Mouse (Mus musculus) myocyte (in vitro differentiated cells): Measurements from ENCODE around the gene Phf6. TPM values are rescaled to one million over a fixed set of nuclear protein-coding genes. Genes with fewer than 3 reads are reported as not detected.
"Not testable (repeated sequence)": the region's sequence is repeated elsewhere in the genome, so short reads cannot be mapped to it uniquely, and the experiment has no call there.

Source experiments
- H3K27me3 ChIP-seq: one replicate; pipeline ENCODE4 v1.6.1; 2011; ENCODE audit not compliant: control insufficient read depth, insufficient read depth, insufficient read length
- H3K36me3 ChIP-seq: one replicate; pipeline ENCODE4 v1.6.1; 2011; ENCODE audit not compliant: control insufficient read depth, insufficient read depth
- H3K4me2 ChIP-seq: one replicate; pipeline ENCODE4 v1.6.1; 2011; ENCODE audit warnings: low read depth, control low read depth
- H3K4me3 ChIP-seq: one replicate; pipeline ENCODE4 v1.5.1; 2011; ENCODE audit warnings: mild to moderate bottlenecking, control low read depth, moderate library complexity
- H3K79me2 ChIP-seq: one replicate; pipeline ENCODE4 v1.6.1; 2011; ENCODE audit not compliant: control insufficient read depth, insufficient read depth
- H3ac ChIP-seq: one replicate; pipeline ENCODE4 v1.6.1; 2011; ENCODE audit not compliant: control insufficient read depth, insufficient read length
- CEBPB ChIP-seq: IDR thresholded peaks from 2 replicates; pipeline ENCODE4 v1.6.1; 2011; ENCODE audit warnings: mild to moderate bottlenecking, moderate library complexity; ENCODE audit not compliant: poor library complexity, insufficient read depth, severe bottlenecking
- E2F4 ChIP-seq: IDR thresholded peaks from one replicate; pipeline ENCODE4 v1.6.1; 2011; ENCODE audit warnings: mild to moderate bottlenecking, control low read depth, moderate library complexity; ENCODE audit not compliant: insufficient read depth
- MAX ChIP-seq: IDR thresholded peaks from one replicate; pipeline ENCODE4 v1.6.1; 2011; ENCODE audit warnings: low read depth, mild to moderate bottlenecking, control low read depth
- MYOD1 ChIP-seq, 3 experiments: IDR thresholded peaks; one replicate each; pipeline ENCODE4 v1.6.1; 2011; ENCODE audit warnings: control low read depth in 2 of 3, low read depth in 2 of 3, mild to moderate bottlenecking in 2 of 3, moderate library complexity in 1 of 3; ENCODE audit not compliant: insufficient read length in 2 of 3, control insufficient read depth in 1 of 3
- MYOG ChIP-seq, 3 experiments: IDR thresholded peaks; one replicate each; pipeline ENCODE4 v1.6.1; 2011; ENCODE audit warnings: control low read depth in 2 of 3, low read depth in 2 of 3, mild to moderate bottlenecking in 2 of 3; ENCODE audit not compliant: insufficient read length in 2 of 3, control insufficient read depth in 1 of 3, insufficient read depth in 1 of 3
- POLR2A ChIP-seq: IDR thresholded peaks from one replicate; pipeline ENCODE4 v1.6.1; 2011; ENCODE audit warnings: low read depth, mild to moderate bottlenecking, control low read depth, moderate library complexity; ENCODE audit not compliant: insufficient read length
- POLR2AphosphoS2 ChIP-seq: IDR thresholded peaks from one replicate; pipeline ENCODE4 v1.6.1; 2011; ENCODE audit warnings: low read depth, control low read depth; ENCODE audit not compliant: insufficient read length
- REST ChIP-seq: IDR thresholded peaks from one replicate; pipeline ENCODE4 v1.6.1; 2011; ENCODE audit warnings: mild to moderate bottlenecking, control low read depth, moderate library complexity; ENCODE audit not compliant: insufficient read depth, insufficient read length
- SRF ChIP-seq: IDR thresholded peaks from one replicate; pipeline ENCODE4 v1.6.1; 2011; ENCODE audit warnings: low read depth; ENCODE audit not compliant: control insufficient read depth, insufficient read length
- TCF12 ChIP-seq: IDR thresholded peaks from one replicate; pipeline ENCODE4 v1.6.1; 2011; ENCODE audit warnings: mild to moderate bottlenecking, control low read depth; ENCODE audit not compliant: poor library complexity, insufficient read depth, severe bottlenecking
- TCF3 ChIP-seq: IDR thresholded peaks from one replicate; pipeline ENCODE4 v1.6.1; 2011; ENCODE audit warnings: low read depth, control low read depth; ENCODE audit not compliant: insufficient read length
- USF1 ChIP-seq: IDR thresholded peaks from one replicate; pipeline ENCODE4 v1.6.1; 2011; ENCODE audit warnings: low read depth, mild to moderate bottlenecking, control low read depth, moderate library complexity
- polyA plus RNA-seq: library from polyadenylated mRNA; unstranded; fragments of >200 nt; fragmentation: generic; extraction: Trizol; gene quantifications from one replicate; pipeline ENCODE4 v1.2.1, GENCODE M21; 2012; ENCODE audit warnings: missing spikeins

Phf6 gene
- polyA plus RNA-seq, 1 experiment, result 4.2 TPM

GRCm38 (mm10) chrX:52978576-52978975 is 66.5 kb downstream of the Phf6 start:
- H3K4me2 ChIP-seq, result no peak overlapping the region
- H3K4me3 ChIP-seq, result no peak overlapping the region
- H3ac ChIP-seq, result no peak overlapping the region
- H3K79me2 ChIP-seq, result no peaks in the 10 kb centered on the region
- no peaks in the 10 kb centered on the region for H3K36me3 ChIP-seq
- no peak for TF ChIP-seq USF1
- no peak for TF ChIP-seq TCF3
- TF ChIP-seq REST, result no peak
- no peak for TF ChIP-seq MAX
- TF ChIP-seq POLR2A, result no peak
- TF ChIP-seq POLR2AphosphoS2, result no peak
- TF ChIP-seq SRF, result no peak
- no peak for TF ChIP-seq E2F4
- no peaks in the 10 kb centered on the region for H3K27me3 ChIP-seq

- Histone ChIP-seq H3K4me3 (no peak overlapping the region), H3K27me3 (no peaks in the 10 kb centered on the region), H3ac (no peak overlapping the region), H3K36me3 (no peaks in the 10 kb centered on the region), H3K4me2 (no peak overlapping the region), H3K79me2 (no peaks in the 10 kb centered on the region)
- TF ChIP-seq REST, result no peak
- no peak for TF ChIP-seq POLR2A
- no peak for TF ChIP-seq MYOD1 (IDR thresholded peaks at IDR 0.05; ENCODE audit: control insufficient read depth in 1 of 3, insufficient read length in 2 of 3, low read depth in 2 of 3)
- TF ChIP-seq E2F4, result no peak
- TF ChIP-seq MAX, result no peak
- TF ChIP-seq POLR2AphosphoS2, result no peak
- no peak for TF ChIP-seq SRF
- no peak for TF ChIP-seq TCF12
- TF ChIP-seq CEBPB, result no peak
- TF ChIP-seq MYOG (IDR thresholded peaks at IDR 0.05; ENCODE audit: control insufficient read depth in 1 of 3, insufficient read depth in 1 of 3, insufficient read length in 2 of 3, low read depth in 2 of 3), result no peak
Observed at GRCm38 (mm10) chrX:52981378-52981777, 69.3 kb downstream of the Phf6 start.

GRCm38 (mm10) chrX:52987905-52988783 is 76.1 kb downstream of the Phf6 start, which contains the start of gene Hprt:
Gene Hprt, plus strand, starts transcription at chrX:52988137.
- Histone ChIP-seq H3K27me3 (no peaks in the 10 kb centered on the region), H3K4me3 (peak within 1 kb of the TSS; percentile 48), H3K4me2 (peak within 1 kb of the TSS; percentile 56), H3K79me2 (peaks cover 44% of the 10 kb centered on the region), H3K36me3 (no peaks in the 10 kb centered on the region), H3ac (peak within 1 kb of the TSS; percentile 32)
- TF ChIP-seq POLR2AphosphoS2, result peak; percentile 93
- TF ChIP-seq MYOG (IDR thresholded peaks at IDR 0.05; ENCODE audit: control insufficient read depth in 1 of 3, insufficient read depth in 1 of 3, insufficient read length in 2 of 3, low read depth in 2 of 3), result no peak
- peak; percentile 88 for TF ChIP-seq POLR2A
- TF ChIP-seq SRF, result peak; percentile 74

GRCm38 (mm10) chrX:52994726-52995125 is 82.7 kb downstream of the Phf6 start:
- H3ac ChIP-seq, H3K36me3 ChIP-seq, H3K27me3 ChIP-seq, H3K4me2 ChIP-seq, H3K4me3 ChIP-seq: not testable (repeated sequence)
- H3K79me2 ChIP-seq, result peaks cover 68% of the 10 kb centered on the region

- peaks cover 11% of the 10 kb centered on the region for H3K36me3 ChIP-seq
- not testable (repeated sequence) for H3K4me3 ChIP-seq, H3ac ChIP-seq, H3K4me2 ChIP-seq, H3K79me2 ChIP-seq, H3K27me3 ChIP-seq
Observed at GRCm38 (mm10) chrX:53004887-53005286, 92.8 kb downstream of the Phf6 start.

GRCm38 (mm10) chrX:53006062-53006461 is 94.0 kb downstream of the Phf6 start:
- TF ChIP-seq POLR2AphosphoS2 (no peak), CEBPB (no peak), POLR2A (no peak), MYOD1 (IDR thresholded peaks at IDR 0.05; ENCODE audit: control insufficient read depth in 1 of 3, insufficient read length in 2 of 3, low read depth in 2 of 3) (no peak), TCF12 (no peak), USF1 (no peak), SRF (no peak), TCF3 (no peak), MAX (no peak), REST (no peak), E2F4 (no peak), MYOG (IDR thresholded peaks at IDR 0.05; ENCODE audit: control insufficient read depth in 1 of 3, insufficient read depth in 1 of 3, insufficient read length in 2 of 3, low read depth in 2 of 3) (no peak)
- H3K27me3 ChIP-seq, result no peaks in the 10 kb centered on the region
- H3K36me3 ChIP-seq, result peaks cover 11% of the 10 kb centered on the region
- H3K4me2 ChIP-seq, result no peak overlapping the region
- H3K79me2 ChIP-seq, result no peaks in the 10 kb centered on the region
- no peak overlapping the region for H3ac ChIP-seq
- no peak overlapping the region for H3K4me3 ChIP-seq

Other genes with a start within 250 kb of the Phf6 start
- gene Ccdc160, start 121.1 kb upstream of the Phf6 start, polyA plus RNA-seq, result not detected
- gene Hprt, start 75.9 kb downstream of the Phf6 start, polyA plus RNA-seq, result 63.6 TPM